Mouse (Mus musculus): ENCODE measurements around the gene Aldh3b1. TPM values are rescaled to one million over a fixed set of nuclear protein-coding genes. Genes with fewer than 3 reads are reported as not detected.
A peak's percentile ranks its signal among the peaks of the same experiment; 100 is the strongest.

Gene Aldh3b1
- polyA plus RNA-seq, 1 experiment from 2014 or later: 1.5 TPM

- Histone ChIP-seq H3K36me3 (no peaks in the 10 kb centered on the region), H3K9ac (replicated peaks) (no peak overlapping the region), H3K27ac (replicated peaks) (no peak overlapping the region), H3K4me1 (no peaks in the 10 kb centered on the region), H3K27me3 (no peaks in the 10 kb centered on the region), H3K4me2 (replicated peaks) (no peak overlapping the region), H3K4me3 (no peak overlapping the region), H3K9me3 (no peaks in the 10 kb centered on the region)
- 63% methylated on average over 13 of the region's 13 CpGs for WGBS
- ATAC-seq (replicated peaks): no peak
Measured at GRCm38 (mm10) chr19:3923586-3923985, 6.0 kb downstream of the Aldh3b1 start.

GRCm38 (mm10) chr19:3922661-3923371 lies 6.8 kb downstream of the Aldh3b1 start:
- 49% methylated on average over 10 of the region's 10 CpGs for WGBS
- Histone ChIP-seq H3K4me3 (no peak overlapping the region), H3K9me3 (no peaks in the 10 kb centered on the region), H3K27ac (replicated peaks) (no peak overlapping the region), H3K4me2 (replicated peaks) (no peak overlapping the region), H3K27me3 (no peaks in the 10 kb centered on the region), H3K4me1 (no peaks in the 10 kb centered on the region), H3K36me3 (no peaks in the 10 kb centered on the region), H3K9ac (replicated peaks) (no peak overlapping the region)
- ATAC-seq (replicated peaks): no peak

GRCm38 (mm10) chr19:3919928-3920327 lies 9.7 kb downstream of the Aldh3b1 start:
- Histone ChIP-seq H3K27me3 (no peaks in the 10 kb centered on the region), H3K4me2 (replicated peaks) (no peak overlapping the region), H3K27ac (replicated peaks) (no peak overlapping the region), H3K4me3 (no peak overlapping the region), H3K4me1 (no peaks in the 10 kb centered on the region), H3K9me3 (no peaks in the 10 kb centered on the region), H3K9ac (replicated peaks) (no peak overlapping the region), H3K36me3 (no peaks in the 10 kb centered on the region)
- no peak for ATAC-seq (replicated peaks)

GRCm38 (mm10) chr19:3916727-3917126 lies 12.9 kb downstream of the Aldh3b1 start:
- Histone ChIP-seq H3K27ac (replicated peaks) (no peak overlapping the region), H3K4me2 (replicated peaks) (no peak overlapping the region), H3K4me3 (no peak overlapping the region), H3K27me3 (no peaks in the 10 kb centered on the region), H3K4me1 (peaks cover 16% of the 10 kb centered on the region), H3K36me3 (no peaks in the 10 kb centered on the region), H3K9ac (replicated peaks) (no peak overlapping the region), H3K9me3 (no peaks in the 10 kb centered on the region)
- WGBS: 75% methylated on average over 11 of the region's 11 CpGs
- ATAC-seq (replicated peaks): no peak

GRCm38 (mm10) chr19:3914535-3914934 lies 15.1 kb downstream of the Aldh3b1 start:
- Histone ChIP-seq H3K27ac (replicated peaks) (no peak overlapping the region), H3K36me3 (peaks cover 4% of the 10 kb centered on the region; the same call in 1 of the 2 replicates), H3K9me3 (no peaks in the 10 kb centered on the region), H3K4me3 (no peak overlapping the region), H3K4me1 (peaks cover 19% of the 10 kb centered on the region), H3K4me2 (replicated peaks) (no peak overlapping the region), H3K27me3 (no peaks in the 10 kb centered on the region), H3K9ac (replicated peaks) (no peak overlapping the region)
- no peak for ATAC-seq (replicated peaks)
- 97% methylated on average over 5 of the region's 5 CpGs for WGBS

GRCm38 (mm10) chr19:3913692-3914091 lies 15.9 kb downstream of the Aldh3b1 start:
- Histone ChIP-seq H3K27ac (replicated peaks) (no peak overlapping the region), H3K4me1 (peaks cover 19% of the 10 kb centered on the region), H3K36me3 (peaks cover 9% of the 10 kb centered on the region), H3K27me3 (no peaks in the 10 kb centered on the region), H3K9me3 (no peaks in the 10 kb centered on the region), H3K4me3 (peak overlapping the region; percentile 66), H3K9ac (replicated peaks) (no peak overlapping the region), H3K4me2 (replicated peaks) (peak overlapping the region; percentile 63)
- 88% methylated on average over 8 of the region's 8 CpGs for WGBS
- ATAC-seq (replicated peaks): no peak

GRCm38 (mm10) chr19:3912337-3913204 lies 17.0 kb downstream of the Aldh3b1 start, which contains the start of gene Ndufs8:
Ndufs8 (minus strand) TSS chr19:3912774.
- Histone ChIP-seq H3K4me3 (peak within 1 kb of the TSS; percentile 66), H3K4me1 (peaks cover 19% of the 10 kb centered on the region), H3K36me3 (peaks cover 14% of the 10 kb centered on the region), H3K27me3 (no peaks in the 10 kb centered on the region), H3K9ac (replicated peaks) (peak within 1 kb of the TSS; percentile 66), H3K4me2 (replicated peaks) (peak within 1 kb of the TSS; percentile 63), H3K9me3 (no peaks in the 10 kb centered on the region), H3K27ac (replicated peaks) (peak within 1 kb of the TSS; percentile 79)
- peak; percentile 98 for ATAC-seq (replicated peaks)
- under 1% methylated on average over 43 of the region's 43 CpGs for WGBS

GRCm38 (mm10) chr19:3910206-3910605 lies 19.4 kb downstream of the Aldh3b1 start:
- ATAC-seq (replicated peaks): no peak
- 83% methylated on average over 5 of the region's 5 CpGs for WGBS
- peaks cover 14% of the 10 kb centered on the region for H3K36me3 ChIP-seq
- H3K4me1 ChIP-seq: peaks cover 31% of the 10 kb centered on the region
- H3K4me2 ChIP-seq (replicated peaks): no peak overlapping the region
- H3K27ac ChIP-seq (replicated peaks): no peak overlapping the region
- no peaks in the 10 kb centered on the region for H3K27me3 ChIP-seq
- H3K4me3 ChIP-seq: no peak overlapping the region
- H3K9ac ChIP-seq (replicated peaks): no peak overlapping the region
- no peaks in the 10 kb centered on the region for H3K9me3 ChIP-seq

GRCm38 (mm10) chr19:3907876-3908660 lies 21.5 kb downstream of the Aldh3b1 start:
- WGBS: 84% methylated on average over 8 of the region's 8 CpGs
- Histone ChIP-seq H3K4me1 (peaks cover 22% of the 10 kb centered on the region), H3K27ac (replicated peaks) (no peak overlapping the region), H3K4me3 (no peak overlapping the region), H3K9ac (replicated peaks) (no peak overlapping the region), H3K9me3 (no peaks in the 10 kb centered on the region), H3K36me3 (peaks cover 14% of the 10 kb centered on the region), H3K4me2 (replicated peaks) (no peak overlapping the region), H3K27me3 (no peaks in the 10 kb centered on the region)
- no peak for ATAC-seq (replicated peaks)

GRCm38 (mm10) chr19:3906795-3907786 lies 22.5 kb downstream of the Aldh3b1 start, which contains the start of gene Tcirg1:
Tcirg1 (minus strand) TSS chr19:3907133.
- WGBS: 4% methylated on average over 36 of the region's 36 CpGs
- no peaks in the 10 kb centered on the region for H3K27me3 ChIP-seq
- no peak within 1 kb of the TSS for H3K27ac ChIP-seq (replicated peaks)
- peak within 1 kb of the TSS; percentile 42 for H3K4me3 ChIP-seq
- peak within 1 kb of the TSS; percentile 65 for H3K4me2 ChIP-seq (replicated peaks)
- H3K9ac ChIP-seq (replicated peaks): peak within 1 kb of the TSS; percentile 41
- no peaks in the 10 kb centered on the region for H3K9me3 ChIP-seq
- peaks cover 14% of the 10 kb centered on the region for H3K36me3 ChIP-seq
- ATAC-seq (replicated peaks): peak; percentile 67
- H3K4me1 ChIP-seq: peaks cover 19% of the 10 kb centered on the region

- no peak for ATAC-seq (replicated peaks)
Measured at GRCm38 (mm10) chr19:3906326-3906725, 23.3 kb downstream of the Aldh3b1 start.

More at GRCm38 (mm10) chr19:3906326-3906725, 23.3 kb downstream of the Aldh3b1 start:
- H3K4me2 ChIP-seq (replicated peaks): peak overlapping the region; percentile 65
- WGBS: 46% methylated on average over 10 of the region's 10 CpGs
- no peak overlapping the region for H3K27ac ChIP-seq (replicated peaks)
- H3K36me3 ChIP-seq: peaks cover 14% of the 10 kb centered on the region
- H3K27me3 ChIP-seq: no peaks in the 10 kb centered on the region
- peaks cover 12% of the 10 kb centered on the region for H3K4me1 ChIP-seq
- peak overlapping the region; percentile 42 for H3K4me3 ChIP-seq
- peak overlapping the region; percentile 41; the same call in 1 of the 2 replicates for H3K9ac ChIP-seq (replicated peaks)
- H3K9me3 ChIP-seq: no peaks in the 10 kb centered on the region
